Mouse (Mus musculus) brain, adult 2 months (tissue): ENCODE results near the gene Ppp2r5d.
A peak's percentile ranks its signal among the peaks of the same experiment; 100 is the strongest.

Source experiments
- DNase-seq: peaks from one replicate; pipeline ENCODE4 v3.0.0; 2011; ENCODE audit warnings: low read depth, low spot score

Gene Ppp2r5d

DNA sequence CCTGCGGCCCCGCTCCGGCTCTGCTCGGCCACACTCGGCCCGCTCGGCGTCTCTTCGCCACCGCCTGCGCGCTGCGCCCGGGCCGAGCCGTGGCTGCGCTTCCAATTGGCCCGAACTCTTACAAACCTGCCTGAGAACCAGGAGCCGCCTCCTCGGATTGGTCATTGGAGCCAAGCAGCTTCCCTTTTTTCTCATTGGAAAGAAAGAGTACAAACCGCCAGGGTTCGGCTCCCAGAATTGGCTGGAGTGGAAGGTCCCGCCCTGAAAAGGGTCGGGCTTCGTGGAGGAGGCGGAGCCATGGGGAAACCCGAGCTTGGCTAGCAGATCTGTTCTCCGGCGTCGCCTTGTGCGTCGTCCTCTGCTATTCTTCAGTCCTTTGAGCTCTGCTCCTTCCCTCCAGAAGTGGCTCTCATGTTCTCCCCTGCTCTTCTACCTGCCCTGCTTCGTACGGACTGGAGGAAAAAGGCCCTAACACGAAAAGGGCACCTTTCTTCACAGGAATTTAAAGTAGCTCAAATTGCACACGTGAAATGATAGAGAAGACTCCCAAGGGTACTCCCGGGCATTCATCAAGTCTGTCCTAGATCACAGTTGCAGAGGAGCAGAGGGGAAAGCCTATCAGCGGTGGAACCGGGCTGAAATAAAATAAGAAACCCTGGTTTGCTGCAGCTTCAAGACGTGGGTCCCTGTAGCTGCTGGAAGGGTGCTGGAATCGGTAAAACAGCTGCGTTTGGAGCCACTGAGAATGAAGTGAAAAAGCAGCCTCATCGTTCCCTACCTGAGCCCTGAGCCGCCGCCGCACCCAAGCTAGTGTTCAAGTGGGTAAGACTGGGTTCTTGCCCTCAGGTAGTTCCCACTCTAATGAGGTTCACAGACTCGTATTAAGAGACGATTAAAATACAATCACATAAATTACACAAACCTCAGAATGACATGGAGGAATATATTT, at the start of gene Ppp2r5d:
Gene Ppp2r5d (minus strand): TSS at position 225 of the 949 bp plus-strand sequence.
- DNase-seq: peak; percentile 99

DNA sequence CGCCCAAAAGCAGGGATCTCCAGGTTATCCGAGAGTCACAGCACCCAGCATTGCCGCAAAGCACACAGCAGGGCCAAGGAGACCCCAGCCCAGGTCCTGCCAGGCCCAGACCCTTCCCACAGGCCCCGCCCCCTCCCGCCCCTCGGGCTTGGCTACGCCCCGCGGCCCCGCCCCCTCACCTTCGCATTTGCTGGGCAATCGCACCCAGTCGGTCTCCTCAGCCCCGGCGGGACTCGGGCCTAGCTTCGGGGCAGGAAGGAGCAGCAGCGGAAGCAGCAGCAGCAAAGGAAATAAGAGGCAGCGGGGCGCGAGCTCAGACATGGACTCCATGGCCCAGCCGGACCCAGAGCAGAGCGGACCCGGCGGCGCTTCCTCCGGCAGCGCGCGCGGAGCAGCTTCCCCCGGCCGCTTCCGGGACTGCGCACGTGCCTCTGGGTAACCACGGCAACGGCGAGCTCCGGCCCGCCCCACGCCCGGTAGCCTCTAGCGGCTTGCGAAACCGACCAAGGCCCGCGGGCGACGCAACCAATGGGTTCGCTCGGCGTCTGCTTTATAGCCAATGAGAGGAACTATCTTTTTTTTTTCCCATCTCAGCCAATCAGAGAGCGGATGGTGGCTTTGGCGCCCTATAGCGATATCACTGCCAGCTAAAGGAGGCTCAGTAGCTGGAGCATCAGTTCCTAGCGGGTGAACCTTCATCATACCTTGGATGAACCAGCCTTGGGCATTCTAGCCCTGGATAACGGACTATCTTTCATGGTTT, 47.1 kb upstream of the Ppp2r5d start, which contains the start of gene Cnpy3:
Gene Cnpy3 (minus strand): TSS at position 421 of the 763 bp plus-strand sequence.
- peak; percentile 100 for DNase-seq

DNA sequence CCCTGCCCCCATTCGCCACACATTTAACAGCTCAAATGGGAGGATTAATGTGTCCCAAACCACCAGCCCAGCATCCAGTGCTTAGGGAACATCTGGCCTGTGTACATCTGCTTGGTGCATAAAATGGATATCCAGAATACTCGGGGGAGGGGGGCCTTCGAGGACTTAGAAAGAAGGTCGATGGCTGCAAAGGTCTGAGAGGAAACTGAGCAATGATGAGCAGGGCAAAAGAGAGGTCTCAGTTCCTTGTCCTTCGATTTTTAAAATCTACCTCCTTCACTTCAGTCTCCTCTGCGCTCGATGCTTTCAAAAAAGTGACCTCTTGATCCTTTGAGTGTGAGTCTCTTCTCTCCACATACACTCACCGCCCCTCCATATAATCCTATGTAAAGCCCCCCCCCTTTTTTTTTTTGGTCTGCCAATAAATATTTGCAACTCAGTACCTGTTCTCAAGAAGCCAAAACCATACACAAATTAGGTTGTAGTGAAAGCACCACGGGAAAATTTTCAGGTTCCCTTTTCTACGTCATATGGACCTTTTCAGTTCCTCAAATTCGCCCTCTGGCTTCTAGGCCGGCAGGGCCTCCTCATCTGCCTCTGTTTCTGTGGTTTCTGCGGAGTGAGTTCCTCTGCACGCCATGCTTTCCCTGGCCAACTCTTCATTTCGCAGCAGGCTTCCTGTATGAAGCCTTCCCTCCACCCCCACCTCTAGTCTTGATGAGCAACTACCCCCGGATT, 46.3 kb upstream of the Ppp2r5d start:
- peak; percentile 79 for DNase-seq

DNA sequence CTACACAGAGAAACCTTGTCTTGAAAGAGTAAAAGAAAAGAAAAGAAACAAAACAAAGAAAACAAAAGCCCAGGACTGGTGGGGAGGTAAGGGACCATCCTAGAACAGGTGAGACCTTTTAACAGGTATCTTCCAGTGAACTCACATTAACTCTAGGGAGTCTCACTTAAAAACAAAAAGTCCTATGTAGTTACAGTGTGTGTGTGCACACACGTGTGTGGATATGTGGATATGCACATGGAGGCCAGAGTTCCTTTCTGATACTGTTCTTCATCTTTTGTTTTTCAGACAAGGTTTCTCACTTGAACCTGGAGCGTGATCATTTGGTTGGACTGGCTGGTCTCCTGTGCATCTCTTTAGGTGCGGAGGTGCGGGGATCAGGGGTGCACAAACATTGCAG, 45.7 kb upstream of the Ppp2r5d start:
- no peak for DNase-seq

DNA sequence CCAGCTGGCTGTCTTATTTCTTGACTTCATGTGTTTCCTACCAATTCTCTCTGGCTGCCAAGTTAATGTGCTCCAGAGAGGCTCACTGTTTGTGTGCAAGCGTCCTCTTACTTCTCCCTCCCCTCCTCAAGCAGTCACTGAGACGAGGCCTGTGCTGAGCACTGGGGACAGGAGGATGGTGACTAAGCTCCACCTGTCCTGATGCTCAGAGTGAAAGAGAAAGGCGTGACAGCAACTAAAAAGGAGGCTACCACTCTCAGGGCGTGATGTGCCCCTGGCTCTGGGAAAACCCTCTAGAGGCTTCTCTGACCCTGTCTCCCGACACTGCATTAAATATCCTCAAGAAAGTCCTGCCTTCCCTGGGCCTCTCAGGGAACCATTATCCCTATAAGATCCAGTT, 44.4 kb upstream of the Ppp2r5d start:
- DNase-seq: no peak

DNA sequence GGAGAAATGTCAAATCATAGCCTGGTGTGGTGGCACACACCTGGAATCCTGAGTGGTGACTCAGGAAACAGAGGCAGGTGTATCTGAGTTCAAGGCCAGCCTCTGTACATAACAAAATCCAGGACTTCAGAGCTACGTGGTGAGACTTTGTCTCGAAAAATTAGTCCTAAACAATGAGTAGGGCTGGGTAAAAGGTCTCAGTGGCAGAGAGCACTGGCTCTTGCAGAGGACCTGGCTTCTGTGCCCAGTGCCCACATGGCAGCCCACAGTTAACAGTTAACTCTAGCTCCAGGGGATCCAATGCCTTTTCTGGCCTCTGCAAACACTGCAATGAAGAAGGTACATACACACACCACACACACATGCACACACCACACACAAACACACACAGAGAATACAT, 42.9 kb upstream of the Ppp2r5d start:
- no peak for DNase-seq

DNA sequence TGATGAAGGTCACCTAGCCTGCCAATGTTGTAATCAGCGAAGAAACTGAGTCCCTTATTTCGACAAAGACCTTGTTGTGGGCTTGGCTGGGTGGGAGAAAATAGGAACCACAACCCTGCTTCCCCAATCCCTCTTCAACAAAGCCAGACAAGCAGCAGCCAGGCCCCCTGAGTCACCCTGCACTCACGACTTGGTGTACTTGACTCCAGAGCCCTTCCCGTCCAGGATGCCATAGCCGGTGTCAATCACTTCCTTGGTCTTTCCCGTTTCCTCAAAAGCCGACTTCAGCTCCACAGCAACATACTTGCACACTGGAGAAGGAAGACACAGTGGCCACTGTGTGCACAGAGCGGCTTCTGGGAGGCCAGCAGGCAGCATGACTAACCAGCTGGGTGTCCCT, 42.3 kb upstream of the Ppp2r5d start:
- no peak for DNase-seq

DNA sequence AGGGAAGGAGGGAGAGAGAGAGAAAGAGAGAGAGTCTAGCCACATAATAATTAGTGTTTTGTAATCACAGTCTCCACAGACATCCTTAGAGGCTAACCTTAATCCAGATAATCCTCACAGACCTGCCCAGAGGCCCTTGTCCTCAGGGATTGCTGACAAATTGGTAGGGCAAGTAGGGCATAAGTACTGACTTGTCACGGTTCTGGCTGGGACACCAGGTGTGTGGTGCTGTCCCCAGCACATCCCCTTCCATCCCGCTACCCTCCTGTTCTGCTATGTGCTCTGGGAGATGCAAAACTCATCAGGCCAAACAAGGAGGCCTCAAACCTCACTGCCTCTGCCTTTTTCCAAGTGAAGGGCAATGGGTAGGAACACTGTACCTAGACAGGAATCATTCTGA, 40.6 kb upstream of the Ppp2r5d start:
- no peak for DNase-seq

DNA sequence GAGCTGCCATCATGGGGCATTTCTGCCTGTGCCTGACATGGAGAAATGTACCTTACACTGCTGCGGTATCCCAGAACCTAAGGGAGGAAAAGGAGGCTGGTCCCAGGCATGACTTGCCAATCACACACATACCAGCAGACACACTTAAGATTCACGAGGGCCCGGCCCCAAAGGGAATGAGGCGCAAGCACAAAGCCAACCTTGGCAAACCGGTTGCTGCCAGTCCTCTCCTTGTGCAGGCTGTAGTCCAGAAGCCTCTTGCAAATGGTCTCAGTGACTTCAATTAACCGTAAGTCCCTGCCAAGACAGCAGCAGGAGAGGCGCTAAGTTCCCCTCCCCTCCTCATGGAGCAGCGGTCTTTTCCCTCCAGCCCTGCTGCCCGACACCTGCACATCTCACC, 38.1 kb upstream of the Ppp2r5d start:
- no peak for DNase-seq

DNA sequence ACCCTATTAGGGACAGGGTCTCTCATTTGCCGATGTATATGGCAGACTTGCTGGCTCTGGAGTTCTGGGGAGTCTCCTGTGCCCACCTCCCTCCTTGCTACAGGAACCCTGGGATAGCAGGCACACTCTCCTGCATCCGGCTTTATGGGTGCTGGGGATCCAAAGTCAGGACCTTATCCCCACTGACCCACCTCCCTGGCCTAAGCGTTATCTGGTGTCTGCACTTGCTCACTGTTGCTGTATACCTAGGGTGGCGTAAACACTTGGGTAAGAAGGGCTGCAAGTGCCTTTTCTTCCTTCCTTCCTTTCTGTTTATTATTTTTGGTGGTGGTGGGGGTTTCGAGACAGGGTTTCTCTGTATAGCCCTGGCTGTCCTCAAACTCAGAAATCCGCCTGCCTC, 36.4 kb upstream of the Ppp2r5d start:
- no peak for DNase-seq

DNA sequence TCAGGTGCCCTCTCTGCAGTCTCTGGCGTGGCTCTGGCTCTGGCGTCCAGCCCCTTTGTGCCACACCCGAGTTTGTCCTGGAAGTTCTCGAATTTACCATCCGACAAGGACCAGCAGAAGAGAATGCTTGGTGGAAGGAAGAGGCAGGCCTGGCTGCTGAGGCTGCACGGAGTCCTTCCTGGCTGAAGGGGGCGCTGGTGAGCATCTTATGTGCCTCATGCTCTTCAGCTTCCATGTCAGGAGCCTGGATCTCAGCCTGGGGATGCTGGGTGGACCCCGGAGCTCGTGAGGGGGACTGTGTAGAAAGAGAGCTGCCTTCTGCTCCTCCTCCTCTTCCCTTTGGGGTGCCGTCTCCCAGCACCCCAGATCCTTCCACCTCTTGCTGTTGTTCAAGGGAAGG, 31.2 kb upstream of the Ppp2r5d start:
- DNase-seq: peak; percentile 36

DNA sequence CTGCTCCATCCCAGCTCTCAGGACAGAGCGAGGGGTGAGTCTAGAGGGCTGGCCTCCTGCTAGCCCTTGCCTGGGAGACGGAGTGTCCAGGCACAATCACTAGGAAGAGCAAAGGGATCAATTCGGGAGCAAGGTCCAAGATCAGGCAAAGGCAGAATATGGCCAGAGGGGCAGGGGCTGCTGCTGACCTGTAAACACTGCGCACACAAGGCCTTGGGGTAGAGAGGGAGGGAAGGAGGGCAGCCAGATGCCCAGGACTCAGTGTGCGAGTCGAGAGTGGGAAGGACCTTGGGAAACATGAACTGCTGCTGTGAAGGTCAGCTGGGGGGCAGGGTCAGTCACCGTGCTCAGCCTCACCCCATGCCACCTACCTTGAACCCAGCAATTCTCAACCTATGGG, 30.4 kb upstream of the Ppp2r5d start:
- DNase-seq: no peak

DNA sequence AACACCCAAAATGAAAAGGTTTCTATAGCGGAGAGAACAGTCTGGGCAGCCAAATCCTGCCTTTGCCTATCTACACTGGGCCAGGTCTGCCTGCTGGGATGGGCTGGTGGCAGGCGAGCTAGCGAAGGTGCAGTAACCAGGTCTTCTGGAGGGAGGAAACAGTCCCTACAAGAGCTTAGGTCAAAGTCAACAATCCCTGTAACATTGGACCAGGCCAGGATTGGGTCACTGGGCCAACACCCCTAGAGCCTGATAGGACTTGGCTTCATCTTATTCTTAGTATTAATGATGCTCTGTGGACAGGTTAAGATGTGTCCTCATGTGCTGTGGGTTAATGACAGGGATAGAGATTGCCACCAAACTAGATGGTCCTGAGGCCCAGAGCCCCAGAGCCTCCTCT, 29.1 kb upstream of the Ppp2r5d start:
- DNase-seq: no peak

DNA sequence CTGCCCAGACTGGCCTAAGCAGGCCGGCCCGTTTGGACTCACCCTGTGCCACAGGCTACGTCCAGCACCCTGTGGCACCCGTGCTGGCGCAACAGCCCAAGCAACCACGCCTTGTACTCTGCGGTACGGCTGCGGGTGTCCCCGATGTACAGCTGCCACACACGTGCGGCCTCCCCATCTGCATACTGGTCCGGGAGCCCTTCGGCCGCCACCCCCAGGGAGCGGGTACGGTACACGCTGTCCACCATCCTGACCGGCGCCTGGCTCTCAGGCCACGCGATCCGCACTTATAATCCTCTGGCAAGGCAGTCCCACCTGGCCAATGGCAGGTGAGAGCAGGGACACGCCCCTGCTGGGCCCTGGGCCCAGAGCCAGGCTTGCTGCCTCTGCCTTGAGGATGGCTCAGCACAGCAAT, 24.0 kb upstream of the Ppp2r5d start, which contains the start of gene Gnmt:
Gene Gnmt (minus strand): TSS at position 265 of the 415 bp plus-strand sequence.
- DNase-seq: peak; percentile 85

DNA sequence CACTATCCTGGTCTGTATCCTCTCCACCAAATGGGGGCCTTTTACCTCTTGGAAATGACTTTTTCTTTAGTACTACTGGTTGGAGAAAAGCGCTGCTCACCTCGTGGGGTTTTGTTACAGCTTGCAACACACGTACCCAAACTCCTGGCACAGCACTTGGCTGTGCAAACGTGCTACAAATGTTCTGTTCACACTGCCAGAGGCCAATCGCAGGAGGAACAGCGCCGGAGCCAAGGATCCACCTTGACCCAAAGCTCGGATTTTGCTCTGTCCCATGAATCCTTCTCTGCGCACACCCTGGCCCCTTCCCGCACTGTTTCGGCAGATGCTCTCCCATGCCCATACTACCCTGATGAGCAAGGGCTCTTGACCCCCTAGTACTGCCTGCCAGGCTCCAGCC, 23.6 kb upstream of the Ppp2r5d start:
- no peak for DNase-seq

DNA sequence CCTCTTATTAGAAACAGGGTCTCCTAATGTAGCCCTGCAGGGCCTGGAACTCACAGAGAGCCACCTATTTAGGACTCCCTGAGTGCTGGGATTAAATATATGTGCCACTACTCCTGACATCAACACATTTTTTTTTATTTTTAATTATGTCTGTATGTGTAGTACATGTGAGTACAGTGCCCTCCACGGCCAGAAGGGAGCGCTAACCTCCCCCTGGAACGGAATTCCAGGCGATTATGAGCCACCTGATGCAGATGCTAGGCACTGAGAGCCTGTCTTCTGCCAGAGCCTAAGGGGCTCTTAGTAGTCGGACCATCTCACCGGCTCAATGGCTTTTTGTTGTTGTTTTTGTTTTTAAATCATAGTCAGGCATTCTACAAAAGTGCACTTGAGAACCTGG, 23.1 kb upstream of the Ppp2r5d start:
- DNase-seq: peak; percentile 32

DNA sequence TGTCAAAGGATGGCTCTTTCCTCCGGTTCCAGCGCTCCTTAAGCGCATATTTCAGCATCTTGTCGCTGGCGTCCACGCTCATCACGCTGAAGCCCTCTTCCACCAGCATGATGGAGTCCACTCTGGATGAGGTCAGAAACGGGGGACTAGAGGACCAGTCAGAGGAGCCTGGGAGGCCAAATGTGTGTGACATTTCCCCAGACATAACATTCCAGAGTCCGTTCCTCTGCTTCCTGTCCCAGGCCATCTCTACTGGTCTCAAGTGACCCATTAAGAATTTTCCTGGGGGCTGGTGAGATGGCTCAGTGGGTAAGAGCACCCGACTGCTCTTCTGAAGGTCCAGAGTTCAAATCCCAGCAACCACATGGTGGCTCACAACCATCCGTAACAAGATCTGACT, 22.4 kb upstream of the Ppp2r5d start:
- no peak for DNase-seq

DNA sequence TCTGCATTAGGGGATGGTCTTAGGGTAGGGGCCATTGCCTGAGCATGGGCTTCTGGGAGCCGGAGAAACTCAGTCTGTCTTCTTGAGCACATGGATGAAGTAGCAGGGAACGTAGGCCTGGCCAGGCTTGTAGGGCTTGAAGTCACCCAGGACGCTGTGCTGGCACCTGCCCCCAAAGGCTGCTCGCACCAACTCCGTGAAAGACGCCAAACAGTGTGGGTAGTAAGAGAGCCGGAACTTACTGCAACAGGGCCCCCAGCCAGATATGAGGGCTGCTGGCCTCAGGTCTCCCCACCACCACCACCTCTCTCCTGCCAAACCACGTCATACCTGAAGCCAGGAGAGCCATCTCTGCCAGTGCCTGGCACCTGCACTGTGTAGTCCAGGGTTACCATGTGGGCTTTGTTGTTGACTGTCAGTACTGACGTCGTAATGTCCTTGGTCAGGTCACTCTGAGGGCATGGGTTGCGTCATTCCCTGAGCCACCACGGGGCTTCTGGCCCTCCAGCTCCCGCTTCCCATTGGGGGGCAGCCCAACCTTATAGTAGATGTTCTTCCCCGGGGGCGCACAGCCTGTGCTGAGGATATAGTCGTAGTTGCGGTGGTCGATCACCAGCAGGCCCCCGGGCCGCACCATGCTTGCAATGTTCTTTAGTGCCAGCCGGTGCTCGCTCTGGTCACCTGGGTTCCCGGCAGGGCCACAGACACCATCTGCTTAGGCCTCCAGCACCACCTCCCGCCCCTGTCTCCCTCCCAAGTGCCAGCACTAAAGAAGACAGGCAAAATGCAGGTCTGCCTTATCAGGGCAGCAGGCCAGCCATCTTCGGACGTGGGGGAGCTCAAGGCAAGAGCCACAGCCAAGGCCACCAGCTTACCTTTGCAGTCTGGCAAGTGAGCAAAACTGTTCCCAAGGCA, 21.1 kb upstream of the Ppp2r5d start:
- peak; percentile 91 for DNase-seq

DNA sequence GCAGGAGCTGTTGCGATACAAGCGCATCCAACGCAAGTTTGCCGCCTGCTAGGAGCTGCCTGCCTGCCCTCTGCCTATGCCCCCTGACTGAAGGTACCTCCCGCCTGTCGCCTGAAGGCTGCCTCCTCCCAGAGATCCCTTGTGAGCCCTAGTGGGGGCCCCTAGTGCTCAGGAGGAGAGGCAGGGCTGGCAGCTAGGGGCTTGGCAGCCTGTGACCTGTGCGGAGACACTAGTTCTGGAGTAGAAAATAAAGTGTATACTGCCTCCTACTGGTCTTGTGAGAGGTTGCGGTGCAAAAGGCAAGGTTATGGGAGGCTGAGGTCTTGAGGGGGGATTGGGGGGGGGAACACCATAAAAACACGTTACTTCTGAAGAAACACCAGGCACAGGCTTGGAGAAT, 20.4 kb upstream of the Ppp2r5d start:
- DNase-seq: peak; percentile 47

DNA sequence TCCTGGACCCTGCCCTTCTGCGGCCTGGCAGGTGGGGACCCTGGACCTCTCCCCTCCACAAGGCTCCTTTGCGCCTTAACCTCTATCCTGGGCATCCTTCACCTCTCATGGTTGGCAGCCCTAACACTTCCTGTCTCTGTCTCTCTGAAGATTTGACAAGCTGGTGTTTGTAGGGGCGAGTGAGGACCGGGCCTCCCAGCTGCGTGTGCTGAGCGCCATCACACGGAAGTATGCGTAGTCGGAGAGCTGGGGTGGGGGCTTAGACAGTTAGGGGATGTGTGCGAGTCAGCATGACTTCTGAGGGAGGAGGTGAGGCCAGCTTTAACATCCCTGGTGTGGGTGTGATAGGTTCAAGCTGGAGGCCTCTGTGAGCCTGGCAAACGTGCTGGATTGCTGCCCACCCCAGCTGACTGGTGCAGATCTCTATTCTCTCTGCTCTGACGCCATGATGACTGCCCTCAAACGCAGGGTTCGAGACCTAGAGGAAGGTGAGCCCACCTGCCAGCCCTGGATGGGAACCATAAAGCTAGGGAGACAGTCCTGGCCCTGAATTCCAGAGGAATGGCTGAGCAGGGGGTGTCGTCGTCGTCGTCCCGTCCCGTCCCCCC, 19.7 kb upstream of the Ppp2r5d start:
- DNase-seq: no peak
